Mouse (Mus musculus) adrenal gland, postnatal 14 days (tissue): ENCODE data around the gene Vamp5. TPM values are rescaled to one million over a fixed set of nuclear protein-coding genes. Genes with fewer than 3 reads are reported as not detected.

Experiments used
- DNase-seq: peaks from one replicate; pipeline ENCODE4 v3.0.0; 2021; ENCODE audit warnings: mixed read lengths
- total RNA-seq: library from RNA; stranded (reverse); gene quantifications from 2 replicates; pipeline ENCODE4 v1.2.3, GENCODE M21; 2021

The Vamp5 gene
- total RNA-seq, 1 experiment from 2014 or later, result 33.9 TPM

DNA sequence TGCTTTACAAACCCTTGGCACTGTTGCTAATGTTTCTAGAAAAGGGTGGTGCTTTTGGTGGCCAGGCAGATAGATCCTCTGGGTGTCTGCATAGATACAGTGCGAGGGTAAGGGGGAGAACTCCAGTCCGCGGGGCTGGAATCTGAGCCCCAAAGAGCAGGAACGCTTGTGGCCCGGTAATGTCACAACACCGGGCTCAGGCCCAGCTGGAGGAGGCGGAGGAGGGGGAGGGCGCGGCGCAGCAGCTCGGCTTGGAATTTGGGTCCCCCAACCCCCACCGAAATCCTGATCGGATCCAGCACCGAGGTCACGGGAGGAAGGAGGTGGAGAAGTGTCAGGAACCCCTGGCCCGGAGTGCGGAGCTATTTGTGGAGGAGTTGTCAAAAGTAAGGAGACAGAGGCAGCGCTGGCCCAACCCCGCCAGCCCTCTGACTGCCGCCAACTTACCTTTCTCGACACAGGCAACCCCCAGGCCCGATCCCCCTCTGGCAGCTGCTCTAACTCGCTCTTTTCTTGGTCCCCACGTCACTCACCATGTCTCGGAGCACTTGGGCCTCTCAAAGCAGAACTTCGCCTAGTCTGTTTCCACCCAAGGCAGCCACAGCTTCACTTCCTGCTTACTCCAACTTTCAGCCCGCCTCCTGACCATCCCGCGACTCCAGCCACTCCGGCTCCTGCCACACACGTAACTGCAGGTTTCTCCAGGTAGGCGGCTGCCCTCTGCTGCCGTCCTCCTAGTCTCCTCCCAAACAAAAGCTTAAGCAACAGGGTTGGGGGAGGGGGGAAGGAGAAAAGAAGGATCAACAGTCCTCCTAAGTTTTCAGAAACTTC, 9.9 kb upstream of the Vamp5 start, which contains the start of gene Vamp8:
Vamp8 (minus strand) TSS at position 763 of the 831 bp plus-strand sequence.
- peak; percentile 93 for DNase-seq

DNA sequence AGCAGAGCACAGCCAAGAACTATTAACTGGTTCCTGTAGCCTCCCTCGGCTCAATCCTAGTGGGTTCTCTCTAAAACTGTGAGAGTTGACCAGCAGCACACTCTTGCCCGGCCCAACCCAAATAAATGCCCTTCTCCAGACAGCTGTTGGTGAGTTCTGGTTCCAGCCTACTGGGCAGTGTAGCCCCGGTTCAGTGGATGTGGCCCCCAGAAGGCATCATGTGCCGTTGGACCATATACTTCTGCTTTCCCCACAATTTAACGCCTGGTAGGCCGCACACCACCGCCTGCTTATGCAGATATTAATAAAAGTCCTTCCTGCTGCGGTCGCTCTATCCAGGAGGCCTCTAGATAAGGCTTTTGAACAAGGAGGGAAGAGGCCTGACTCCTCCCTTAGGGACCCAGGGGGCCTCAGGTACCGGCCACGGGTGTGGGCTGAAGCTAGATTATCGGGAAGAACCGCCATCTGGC, 9.2 kb upstream of the Vamp5 start:
- DNase-seq, result peak; percentile 54

DNA sequence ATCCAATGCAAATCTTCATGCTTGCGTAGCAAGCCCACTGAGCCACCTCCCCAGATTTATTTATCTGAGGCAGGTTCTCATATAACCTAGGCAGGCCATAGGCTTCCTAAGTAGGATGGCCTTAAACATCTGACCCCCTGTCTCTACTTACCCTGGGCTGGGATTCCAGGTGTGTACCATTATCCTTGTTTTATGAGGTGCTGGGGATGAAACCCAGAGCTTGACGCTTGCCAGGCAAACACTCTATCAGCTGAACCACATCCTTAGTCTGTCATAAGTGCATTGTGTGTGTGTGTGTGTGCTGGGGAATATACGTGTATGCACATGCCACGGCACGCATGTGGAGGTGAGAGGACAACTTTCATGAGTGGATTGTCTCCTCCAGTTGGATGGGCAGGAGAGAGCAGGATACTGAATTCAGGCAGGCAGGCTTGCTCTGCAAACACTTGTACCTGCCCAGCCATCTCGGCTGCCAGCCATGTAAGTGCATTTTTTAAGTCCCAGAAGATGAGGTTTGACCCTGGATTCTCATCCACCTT, 8.6 kb upstream of the Vamp5 start:
- DNase-seq, result no peak

DNA sequence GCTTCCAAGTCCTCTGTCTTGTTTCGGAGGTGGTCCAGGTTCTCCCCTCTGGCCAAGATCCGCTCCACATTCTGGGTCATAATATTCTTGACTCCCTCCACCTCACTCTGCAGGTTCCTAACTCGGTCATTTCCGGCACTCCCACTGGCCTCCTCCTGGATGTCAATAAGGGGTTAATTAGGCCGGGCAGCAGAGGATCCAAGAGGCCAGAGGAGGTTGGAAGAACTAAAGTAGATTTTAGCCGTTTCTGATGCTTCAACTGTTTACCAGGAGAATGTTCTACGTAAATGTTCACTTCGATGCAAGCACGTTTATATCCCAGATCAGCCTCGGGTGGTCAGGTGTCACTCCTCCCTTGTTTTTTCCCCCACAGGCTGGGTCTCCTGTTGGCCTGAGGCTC, 8.0 kb upstream of the Vamp5 start:
- DNase-seq, result no peak

DNA sequence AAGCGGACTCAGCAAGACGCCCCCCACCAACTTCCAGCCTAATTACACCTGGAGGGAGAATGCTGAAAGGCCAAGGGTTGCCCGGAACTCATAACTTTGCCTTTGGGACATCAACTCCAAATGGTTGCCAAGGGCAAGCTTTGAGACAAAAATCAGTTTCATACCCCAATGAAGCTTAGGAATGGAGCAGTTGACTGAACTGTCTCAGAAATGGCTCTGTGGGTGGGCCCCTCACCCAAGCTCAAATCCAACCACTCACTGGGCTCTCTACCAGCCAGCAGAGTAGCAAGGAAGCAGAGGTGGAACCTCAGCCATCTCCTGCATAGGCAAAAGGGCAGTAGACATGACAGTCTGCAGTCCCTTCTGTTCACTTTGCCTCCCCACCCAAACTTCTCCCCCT, 7.5 kb upstream of the Vamp5 start:
- no peak for DNase-seq

DNA sequence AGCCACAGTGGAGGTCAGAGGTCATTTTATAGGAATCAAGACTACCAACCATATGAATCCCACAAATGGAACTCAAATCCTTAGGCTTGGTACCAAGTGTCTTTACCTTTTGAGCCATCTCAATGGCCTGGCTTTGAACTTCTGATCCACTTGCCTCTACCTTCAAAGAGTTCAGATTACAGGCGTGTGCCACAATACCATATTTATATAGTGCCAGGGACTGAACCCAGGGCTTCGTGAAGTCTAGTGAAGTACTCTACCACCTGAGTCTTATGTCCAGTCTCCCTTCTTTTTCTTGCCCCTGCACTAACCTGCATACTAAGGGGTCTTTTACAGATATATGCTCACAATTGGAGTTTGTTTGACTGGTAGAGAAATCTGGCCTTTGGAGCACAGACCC, 6.3 kb upstream of the Vamp5 start:
- no peak for DNase-seq

DNA sequence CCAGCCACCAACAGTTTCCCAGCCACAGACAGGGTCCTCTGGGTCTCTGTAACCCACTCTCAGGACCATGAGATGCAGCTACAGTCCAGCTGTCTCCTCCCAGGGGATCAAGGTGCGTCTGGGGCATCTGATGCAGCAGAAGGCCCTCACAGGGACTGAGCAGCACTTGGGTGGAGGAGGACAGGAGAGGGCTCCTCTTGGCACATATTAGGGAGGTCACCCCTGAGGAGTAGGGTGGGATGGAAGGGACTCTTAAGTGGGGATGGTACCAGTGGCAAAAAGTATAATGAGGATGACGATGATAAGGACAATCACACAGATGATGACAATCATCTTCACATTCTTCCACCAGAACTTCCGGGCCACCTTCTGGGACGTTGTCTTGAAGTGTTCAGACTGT, 5.0 kb upstream of the Vamp5 start:
- DNase-seq, result no peak

DNA sequence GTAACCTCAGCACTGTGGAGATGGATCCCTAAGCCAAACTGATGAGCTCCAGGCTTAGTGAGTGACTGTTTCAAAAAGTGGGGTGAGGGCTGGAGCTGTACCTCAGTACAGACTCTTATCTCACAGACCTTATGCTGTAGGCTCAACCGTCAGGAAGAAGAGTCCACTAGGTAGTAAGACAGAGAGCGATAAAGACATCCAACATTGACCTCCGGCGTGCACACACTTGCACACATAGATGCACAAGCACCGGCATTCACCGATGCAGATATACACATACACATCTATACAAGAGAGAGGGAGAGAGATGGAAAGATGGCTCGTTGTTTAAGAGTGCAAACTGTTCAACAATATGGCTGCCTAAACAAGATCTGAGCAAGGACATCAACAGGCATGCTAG, 3.7 kb upstream of the Vamp5 start:
- DNase-seq, result no peak

DNA sequence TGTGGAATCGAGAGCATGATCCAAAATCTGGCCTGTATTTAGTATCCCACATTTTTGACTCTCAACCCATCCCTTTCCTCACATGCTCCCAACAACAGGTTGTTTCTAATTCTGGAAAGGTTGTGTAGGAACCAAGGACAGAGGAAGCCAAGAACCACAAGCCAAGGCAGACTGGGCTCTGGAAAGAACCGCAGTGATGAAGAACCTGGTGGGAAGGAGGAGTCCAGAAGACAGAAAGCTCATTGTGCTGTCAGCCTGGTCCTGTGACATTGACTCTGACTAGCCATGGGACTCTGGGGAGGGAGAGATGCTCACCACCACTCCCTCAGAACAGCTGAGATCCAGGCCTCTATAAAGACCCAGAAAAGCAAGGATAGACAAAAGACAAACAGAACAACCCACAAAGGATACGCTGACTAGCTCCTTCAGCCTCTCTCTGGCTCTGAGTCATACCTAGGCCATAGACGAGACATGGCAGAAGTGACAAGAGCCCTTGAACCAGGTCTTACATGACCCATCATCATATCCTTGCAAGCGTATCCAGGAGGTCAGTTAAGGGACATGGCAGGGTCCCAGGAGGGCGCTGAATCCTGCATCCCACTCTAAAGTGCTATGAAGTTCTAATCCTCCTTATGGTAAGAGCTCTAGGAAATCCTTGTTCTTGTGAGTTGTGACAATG, 3.0 kb upstream of the Vamp5 start:
- no peak for DNase-seq

DNA sequence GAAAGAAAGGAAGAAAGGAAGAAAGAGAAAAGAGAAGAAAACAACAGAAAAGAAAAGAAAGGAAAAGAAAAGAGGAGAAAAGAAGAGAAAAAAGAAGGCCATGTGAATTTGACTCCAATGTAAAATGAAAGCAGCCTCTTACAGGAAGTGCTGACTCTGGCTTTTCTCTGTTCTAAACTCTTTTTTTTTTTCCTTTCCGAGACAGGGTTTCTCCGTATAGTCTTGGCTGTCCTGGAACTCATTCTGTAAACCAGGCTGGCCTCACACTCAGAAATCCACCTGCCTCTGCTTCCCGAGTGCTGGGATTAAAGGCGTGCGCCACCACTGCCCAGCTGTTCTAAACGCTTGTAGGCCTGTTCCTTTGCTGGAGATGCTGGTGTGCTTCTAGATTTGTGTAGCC, 2.2 kb upstream of the Vamp5 start:
- DNase-seq, result no peak

DNA sequence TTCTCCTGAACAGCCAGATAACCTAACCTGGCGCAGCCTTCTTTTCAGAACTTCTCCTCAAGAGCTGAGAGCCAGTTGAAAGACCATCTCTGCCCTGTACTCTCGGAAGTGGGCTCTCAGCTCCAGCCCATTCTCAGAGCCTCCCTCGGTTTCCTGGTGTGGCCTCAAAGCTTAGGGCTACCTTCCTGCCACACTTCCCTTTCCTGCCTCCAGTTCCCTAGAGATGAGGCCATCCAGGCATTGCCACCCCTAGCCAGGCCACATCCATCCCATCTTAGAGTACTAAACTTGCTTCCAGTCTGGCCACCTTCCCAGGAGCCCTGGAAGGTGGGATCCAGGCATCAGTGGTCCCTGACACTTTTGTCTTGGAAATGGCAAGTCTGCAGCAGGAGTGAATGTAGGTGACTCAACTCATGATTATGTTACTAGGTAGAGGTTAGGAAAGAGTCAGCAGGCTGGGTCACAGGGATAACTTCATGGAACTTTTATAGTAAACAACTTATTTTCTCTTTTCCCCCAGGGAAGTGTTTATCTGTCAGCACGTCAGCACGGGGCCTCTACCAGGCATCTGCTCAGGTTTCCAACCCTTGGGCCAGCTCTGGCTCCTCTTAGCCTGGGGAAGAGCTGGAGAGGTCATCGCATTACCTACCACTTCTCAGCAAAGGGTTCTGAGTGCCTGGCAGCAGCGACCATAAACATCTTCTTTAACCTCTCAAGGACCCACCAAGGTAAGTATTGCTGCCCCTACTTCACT, 714 bp downstream of the Vamp5 start:
- DNase-seq, result no peak

DNA sequence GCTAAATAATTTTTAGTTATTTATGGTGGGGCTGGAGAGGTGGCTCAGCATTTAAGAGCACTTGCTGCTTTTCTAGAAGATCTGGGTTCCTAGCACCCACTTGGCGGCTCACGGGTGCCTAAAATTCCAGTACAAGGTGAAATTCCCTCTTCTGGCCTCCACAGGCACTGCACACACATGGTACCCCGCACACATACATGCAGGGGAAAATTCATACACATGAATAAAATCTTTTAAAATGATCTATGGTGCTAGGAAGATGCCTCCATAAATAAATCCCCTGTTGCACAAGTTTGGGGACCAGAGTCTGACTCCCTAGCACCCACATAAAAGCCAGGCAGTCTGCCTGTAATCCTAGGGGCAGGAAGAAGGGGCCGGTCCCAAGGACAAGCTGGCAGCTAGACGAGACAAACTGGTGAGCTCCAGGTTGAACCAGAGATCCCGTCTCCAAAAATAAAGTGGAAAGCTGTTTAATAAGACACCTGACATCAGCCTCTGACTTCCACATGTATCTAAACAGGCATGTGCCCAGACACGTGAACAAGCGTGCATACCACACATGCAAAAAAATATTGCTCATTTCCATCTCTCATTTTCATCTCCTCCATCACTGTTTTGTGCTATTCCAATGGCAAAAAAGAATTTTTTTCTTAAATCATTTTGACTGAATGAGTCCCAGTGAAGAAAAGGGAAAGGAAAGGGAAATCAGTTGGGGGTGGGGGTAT, 1.6 kb downstream of the Vamp5 start:
- no peak for DNase-seq

DNA sequence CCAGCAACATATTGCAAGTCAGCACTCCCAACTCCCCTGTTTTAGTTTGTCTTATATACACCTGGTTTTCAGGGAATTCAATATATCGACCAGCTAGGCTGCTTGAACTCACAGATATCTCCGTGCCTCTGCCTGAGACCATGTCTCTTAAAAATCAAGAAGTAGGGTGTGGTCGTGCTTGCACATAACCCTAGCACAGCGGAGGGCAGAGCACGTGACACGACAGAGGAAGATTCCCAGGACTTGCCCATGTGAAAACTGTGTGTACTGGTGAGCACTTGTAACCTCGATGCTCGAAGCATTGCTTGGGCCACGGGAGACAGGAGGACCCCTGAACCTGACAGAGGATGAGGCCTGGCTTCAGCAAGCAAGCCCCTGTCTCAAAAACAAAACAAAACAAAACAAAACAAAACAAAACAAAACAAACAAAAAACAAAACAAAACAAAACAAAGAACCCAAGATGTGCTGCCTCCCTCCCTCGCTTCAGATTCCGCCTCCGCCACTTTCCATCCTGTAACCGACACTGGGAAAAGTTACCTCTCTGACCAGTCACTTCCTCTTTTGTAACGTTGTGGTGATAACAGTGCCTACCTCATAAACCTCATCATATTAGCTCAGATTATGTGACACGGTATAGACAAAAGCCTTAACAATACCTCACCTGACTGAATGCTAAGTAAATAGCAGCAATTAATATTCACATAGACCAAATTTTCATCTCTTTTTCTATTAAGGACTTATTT, 5.3 kb downstream of the Vamp5 start:
- DNase-seq, result no peak

DNA sequence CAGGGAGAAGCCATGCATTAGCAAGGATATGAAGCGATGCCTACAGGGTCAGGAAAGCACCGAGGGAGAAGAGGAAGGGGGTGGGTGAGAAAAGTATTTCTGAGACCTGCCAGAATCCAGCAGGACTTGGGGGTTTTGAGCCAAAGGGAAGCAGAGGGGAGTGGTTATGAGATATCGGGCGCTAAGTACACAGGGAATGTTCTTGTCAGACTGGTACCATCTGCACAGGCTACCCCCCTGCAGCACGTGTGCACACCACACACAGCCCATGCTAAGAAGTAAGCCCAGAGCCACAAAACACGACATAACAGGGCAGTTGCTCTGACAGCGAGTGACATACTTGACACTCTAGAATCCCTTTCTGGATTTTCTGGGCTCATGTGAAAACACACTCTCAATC, 6.1 kb downstream of the Vamp5 start:
- no peak for DNase-seq

DNA sequence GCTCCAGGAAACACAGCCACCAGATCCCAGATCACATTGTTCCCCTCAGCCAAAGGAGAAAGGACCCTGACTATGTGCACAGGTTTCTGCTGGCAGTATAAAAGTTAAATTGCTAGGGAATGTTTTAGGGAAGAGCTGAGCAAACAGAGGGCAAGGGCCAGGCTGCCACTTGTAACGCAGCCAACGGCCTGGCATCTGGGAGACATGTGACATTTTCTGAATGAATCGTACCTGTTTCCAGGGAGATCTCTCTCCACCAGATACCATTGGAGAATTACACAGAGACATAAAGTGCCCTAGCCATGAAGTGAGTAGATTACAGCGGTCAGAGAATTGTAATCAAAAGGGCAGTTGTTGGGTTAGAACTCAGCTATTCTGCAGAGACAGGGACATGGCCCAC, 7.1 kb downstream of the Vamp5 start:
- no peak for DNase-seq

DNA sequence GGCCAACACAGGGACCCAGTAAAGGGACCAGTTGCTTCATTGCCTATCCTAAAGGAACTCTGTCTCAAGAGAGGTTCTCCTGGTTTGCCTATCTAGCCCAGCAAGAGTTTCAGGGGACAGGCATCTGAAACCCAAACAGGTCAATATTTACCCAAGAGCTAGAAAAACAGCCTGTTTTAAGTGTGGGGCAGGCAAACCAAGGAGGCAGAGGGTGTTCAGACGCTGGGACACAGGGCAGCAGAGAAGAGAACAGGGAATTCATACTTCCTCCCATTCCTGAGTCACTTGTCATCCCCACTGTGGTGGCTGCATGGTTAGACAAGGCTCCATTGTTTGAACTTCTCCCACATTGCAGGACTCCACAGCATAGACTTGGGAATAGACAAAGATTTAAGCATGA, 8.7 kb downstream of the Vamp5 start:
- DNase-seq, result no peak

DNA sequence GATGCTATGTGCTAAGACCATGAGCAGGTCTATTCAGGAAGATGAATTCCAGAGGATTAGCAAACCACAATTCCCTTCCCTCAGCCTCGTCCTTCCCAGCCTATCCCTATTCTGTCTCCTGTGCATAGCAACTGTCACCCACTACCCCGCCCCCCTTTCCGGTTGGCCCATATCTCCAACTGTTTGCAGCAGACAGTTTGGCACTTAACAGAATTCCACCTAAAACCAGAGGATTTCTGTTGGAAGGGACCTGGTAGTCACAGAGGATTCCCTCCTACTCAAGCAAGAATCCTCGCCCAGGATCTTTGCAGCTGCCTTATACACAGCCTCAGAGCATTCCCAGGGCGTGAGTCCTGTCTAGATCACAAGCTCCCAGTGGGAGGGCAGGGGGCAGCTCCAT, 9.1 kb downstream of the Vamp5 start:
- peak; percentile 54 for DNase-seq

DNA sequence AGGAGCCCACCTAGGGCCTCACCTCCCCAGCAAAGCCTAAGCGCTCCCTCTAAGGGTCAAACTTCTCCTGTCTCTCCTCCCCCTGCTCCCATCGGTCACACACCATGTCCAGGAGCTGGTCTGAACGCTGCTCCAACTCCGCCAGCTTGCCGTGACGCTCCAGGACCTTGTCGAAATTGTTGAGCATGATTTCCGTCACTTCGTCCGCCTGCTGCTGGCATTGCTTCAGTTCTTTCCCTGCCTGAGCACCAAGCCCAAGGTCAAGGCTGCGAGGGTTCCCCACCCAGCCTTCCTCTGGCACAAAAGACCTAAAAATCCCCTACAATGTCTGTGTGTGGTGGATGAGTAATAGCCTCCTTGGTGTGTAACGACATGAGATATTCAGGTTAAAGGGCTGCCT, 10.2 kb downstream of the Vamp5 start:
- peak; percentile 87 for DNase-seq

DNA sequence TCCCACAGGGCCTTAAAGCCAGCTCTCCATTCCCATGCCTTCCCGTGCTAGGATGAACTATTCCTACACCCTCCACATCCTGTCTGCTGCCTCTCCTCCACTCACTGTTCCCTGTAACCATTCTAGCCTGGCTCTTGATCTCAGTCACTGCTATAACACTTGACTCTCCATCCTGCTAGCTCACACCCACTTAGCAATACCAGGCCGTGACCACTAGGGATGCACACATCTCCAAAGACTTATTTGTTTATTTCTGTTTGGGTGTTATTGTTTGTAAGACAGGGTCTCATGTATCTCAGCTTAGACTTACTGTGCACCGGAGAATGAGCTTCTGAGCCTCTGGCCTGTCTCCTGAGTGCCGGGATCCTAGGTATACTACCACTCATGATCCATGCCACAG, 10.7 kb downstream of the Vamp5 start:
- DNase-seq, result no peak

DNA sequence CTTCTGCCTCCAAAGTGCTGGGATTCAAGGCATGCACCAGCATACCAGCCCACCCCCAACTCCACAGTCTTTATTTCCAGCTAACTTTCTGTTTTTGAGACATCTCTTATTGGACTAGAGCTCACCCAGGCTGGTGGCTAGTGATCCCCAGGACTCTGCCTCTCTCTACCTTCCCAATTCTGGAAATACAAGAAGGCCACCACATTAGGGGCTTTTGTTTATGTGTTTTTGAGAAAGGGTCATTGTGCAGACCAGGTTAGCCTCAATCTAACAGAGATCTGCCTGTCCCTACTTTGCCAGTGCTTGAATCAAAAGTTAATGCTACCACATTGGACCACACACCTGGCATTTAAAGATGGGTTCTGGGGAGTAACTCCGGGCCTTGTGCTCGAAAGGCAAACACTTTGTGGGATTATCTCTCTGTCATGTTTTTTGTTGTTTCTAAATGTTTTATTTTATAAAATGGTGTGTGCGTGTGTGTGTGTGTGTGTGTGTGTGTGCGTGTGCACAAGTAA, 12.8 kb downstream of the Vamp5 start:
- DNase-seq, result no peak

DNA sequence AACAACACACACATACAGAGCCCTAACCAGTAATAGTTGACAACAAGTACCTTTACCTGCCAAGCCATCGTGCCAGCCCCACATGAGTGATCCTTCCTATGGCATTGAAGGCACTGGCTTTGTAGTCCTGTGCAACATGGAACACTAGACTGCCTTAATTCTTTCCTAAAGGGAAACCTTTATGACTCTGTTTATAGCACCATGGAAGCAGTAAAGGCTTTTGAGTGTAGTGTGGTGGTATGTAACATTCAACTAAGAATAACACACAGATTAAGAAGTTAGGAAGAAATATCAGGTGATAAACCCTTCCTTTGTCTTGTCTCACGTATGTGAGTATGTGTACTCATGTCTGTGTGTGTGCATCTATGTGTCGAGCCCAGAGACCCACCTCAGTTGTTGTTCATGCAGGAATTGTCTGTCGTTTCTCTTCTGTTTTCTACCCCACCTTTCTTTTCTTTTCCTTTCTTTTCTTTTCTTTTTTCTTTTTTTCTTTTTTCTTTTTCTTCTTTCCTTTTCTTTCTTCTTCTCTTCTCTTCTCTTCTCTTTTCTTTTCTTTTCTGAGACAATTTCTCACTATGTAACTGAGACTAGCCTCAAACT, 13.3 kb downstream of the Vamp5 start, which contains the start of gene Rnf181:
Rnf181 (minus strand) TSS at position 113 of the 600 bp plus-strand sequence.
- no peak for DNase-seq
